24 mouse cellular contexts compared by ENCODE assay signal in the genomic region with DNA sequence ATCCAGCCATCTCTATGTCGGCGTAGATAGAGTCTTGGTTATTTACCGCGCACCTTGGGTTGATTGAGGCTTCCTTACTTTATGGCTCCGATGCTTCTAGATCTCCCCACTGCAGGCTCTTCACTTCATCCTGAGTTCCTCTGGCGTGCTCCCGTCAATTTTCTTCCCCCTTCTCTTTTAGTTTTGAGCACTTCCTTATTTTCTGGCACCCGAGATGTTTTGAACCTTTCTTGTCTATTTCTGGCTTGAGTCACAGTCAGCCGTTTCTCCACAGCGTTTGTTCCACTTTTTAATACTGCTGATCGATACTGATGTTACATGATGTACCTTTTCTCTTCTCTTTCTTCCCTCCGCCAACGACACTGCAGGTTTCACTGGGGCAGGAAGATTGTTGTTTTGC.
DNase-seq lines count a peak whose midpoint lies in the region; ATAC-seq and TF ChIP-seq lines count a peak whose summit lies in the region.
"Had no signal": no experiment of that assay in that cellular context is flagged by ENCODE, and none has a peak within 500 bp of the region (broad histone marks: within the 10 kb centered on the region; RNA-seq: fewer than 3 reads in every experiment).

No protein-coding gene starts in this region.

- TF ChIP-seq CTCF in liver, adult 2 months (IDR thresholded peaks at IDR 0.05; ENCODE audit: low read depth, low read length), result no peak

- no peak overlapping the region for H3K4me3 ChIP-seq in liver, adult 2 months (ENCODE audit: insufficient read depth, low read depth, low read length)
- H3K4me3 ChIP-seq in liver, embryonic 11.5 days (ENCODE audit: low read depth, low read length), result no peak overlapping the region
- H3K4me3 ChIP-seq: embryonic facial prominence, embryonic 12.5 days; forebrain, embryonic 12.5 days; gastrocnemius, adult 2 months; hindbrain, embryonic 15.5 days; limb, embryonic 15.5 days had no signal

- H3K27ac ChIP-seq in liver, adult 2 months (replicated peaks; ENCODE audit: insufficient read depth, low read depth, low read length), result no peak overlapping the region
- no peak overlapping the region for H3K27ac ChIP-seq in liver, embryonic 11.5 days (ENCODE audit: low read depth, low read length)
- H3K27ac ChIP-seq: embryonic facial prominence, embryonic 12.5 days; forebrain, embryonic 12.5 days; gastrocnemius, adult 2 months; hindbrain, embryonic 15.5 days; limb, embryonic 15.5 days had no signal

- H3K36me3 ChIP-seq in liver, adult 2 months (ENCODE audit: control insufficient read depth, insufficient read depth, low read length), result no peaks in the 10 kb centered on the region
- H3K36me3 ChIP-seq in liver, embryonic 11.5 days (ENCODE audit: control insufficient read depth, insufficient read depth, low read length), result no peaks in the 10 kb centered on the region
- H3K36me3 ChIP-seq: embryonic facial prominence, embryonic 12.5 days; forebrain, embryonic 12.5 days; hindbrain, embryonic 15.5 days; limb, embryonic 15.5 days had no signal

- ATAC-seq in liver, embryonic 11.5 days (replicated peaks; ENCODE audit: low FRiP score), result no peak
- ATAC-seq in granulocyte monocyte progenitor cell, adult 5-6 weeks (replicated peaks; ENCODE audit: poor library complexity, severe bottlenecking), result peak; percentile 73
- ATAC-seq in megakaryocyte progenitor cell, adult 5-6 weeks (replicated peaks; ENCODE audit: poor library complexity), result peak; percentile 38
- ATAC-seq: intestine, postnatal 0 days had no signal

- H3K79me2 ChIP-seq in liver, adult 2 months (ENCODE audit: control insufficient read depth, insufficient read depth, low read length), result no peaks in the 10 kb centered on the region

- H3K27me3 ChIP-seq in liver, adult 2 months (ENCODE audit: control insufficient read depth, insufficient read depth, low read length), result no peaks in the 10 kb centered on the region
- no peaks in the 10 kb centered on the region for H3K27me3 ChIP-seq in liver, embryonic 11.5 days (replicated peaks; ENCODE audit: control insufficient read depth, insufficient read depth, low read length)
- H3K27me3 ChIP-seq: embryonic facial prominence, embryonic 12.5 days; forebrain, embryonic 12.5 days; hindbrain, embryonic 15.5 days; limb, embryonic 15.5 days had no signal

- TF ChIP-seq POLR2A in liver, adult 2 months (IDR thresholded peaks at IDR 0.05; ENCODE audit: extremely low read depth, insufficient read depth, low read length), result no peak

- no peak overlapping the region for H3K4me2 ChIP-seq in liver, embryonic 11.5 days
- H3K4me2 ChIP-seq: embryonic facial prominence, embryonic 12.5 days; forebrain, embryonic 12.5 days; hindbrain, embryonic 15.5 days; limb, embryonic 15.5 days; lung, embryonic 14.5 days; midbrain, embryonic 11.5 days had no signal

- no peaks in the 10 kb centered on the region for H3K4me1 ChIP-seq in liver, adult 2 months (ENCODE audit: control insufficient read depth, insufficient read depth, low read length)
- peaks cover 8% of the 10 kb centered on the region for H3K4me1 ChIP-seq in liver, embryonic 11.5 days (replicated peaks; ENCODE audit: control insufficient read depth, insufficient read depth, low read length)
- H3K4me1 ChIP-seq: embryonic facial prominence, embryonic 12.5 days; forebrain, embryonic 12.5 days; hindbrain, embryonic 15.5 days; limb, embryonic 15.5 days had no signal

- H3K9me3 ChIP-seq in liver, embryonic 11.5 days (ENCODE audit: control insufficient read depth, low read length), result no peaks in the 10 kb centered on the region
- H3K9me3 ChIP-seq: embryonic facial prominence, embryonic 12.5 days; forebrain, embryonic 12.5 days; hindbrain, embryonic 15.5 days; limb, embryonic 15.5 days had no signal

- DNase-seq in liver, adult 2 months (ENCODE audit: extremely low read depth, low read depth, low spot score), result peak; percentile 24
- DNase-seq in liver, embryonic 11.5 days (ENCODE audit: low spot score), result no peak
- DNase-seq in brain, adult 2 months (ENCODE audit: low read depth, low spot score), result peak; percentile 14
- no peak for DNase-seq in adrenal gland, postnatal 25 days
- no peak for DNase-seq in frontal cortex, postnatal 14 days (ENCODE audit: low spot score in 2 of 2)
- DNase-seq: adrenal gland, postnatal 10 days; cerebellum, adult 11-12 months; cerebellum, postnatal 10 days; gastrocnemius, adult 2 months; kidney, postnatal 36 days; left cerebral cortex, postnatal 4 days; lung, embryonic 14.5 days; right cerebral cortex, adult 18-20 months; right cerebral cortex, postnatal 4 days; thymus, adult 2 months; thymus, postnatal 4 days had no signal

- no peak overlapping the region for H3K9ac ChIP-seq in liver, adult 2 months (ENCODE audit: low read depth, low read length)
- H3K9ac ChIP-seq in liver, embryonic 11.5 days (ENCODE audit: low read depth, low read length), result no peak overlapping the region
- H3K9ac ChIP-seq: embryonic facial prominence, embryonic 12.5 days; forebrain, embryonic 12.5 days; hindbrain, embryonic 15.5 days; limb, embryonic 15.5 days; lung, embryonic 14.5 days had no signal

- WGBS in liver, adult 2 months, result 77% methylated on average over 13 of the region's 13 CpGs
- WGBS in liver, embryonic 11.5 days, result 56% methylated on average over 13 of the region's 13 CpGs

Comparison
In these comparisons a context has a peak if more than half of its experiments do, and no peak if none do; other contexts are left out.
1. DNase-seq: peak in liver, adult 2 months (single experiment) and brain, adult 2 months (single experiment); none in liver, embryonic 11.5 days (single experiment), adrenal gland, postnatal 25 days (single experiment) and frontal cortex, postnatal 14 days (0 of 2).